Mouse (Mus musculus) E14TG2a.4 (cell line): Measurements from ENCODE around the gene Cdh13.

ENCODE experiments used
- CTCF ChIP-seq: conservative IDR thresholded peaks from 2 replicates; pipeline ENCODE4 v1.5.1; 2014; ENCODE audit warnings: low read length
- NANOG ChIP-seq: IDR thresholded peaks from 2 replicates; pipeline ENCODE4 v1.6.1; 2014; ENCODE audit warnings: borderline replicate concordance, low read length, mixed read lengths

GRCm38 (mm10) chr8:119258642-119259041 is 975.1 kb downstream of the Cdh13 start:
- no peak for TF ChIP-seq CTCF
- no peak for TF ChIP-seq NANOG
